Mouse (Mus musculus) heart, adult 18-20 months (tissue): ENCODE data around the gene Xlr. TPM values are rescaled to one million over a fixed set of nuclear protein-coding genes. Genes with fewer than 3 reads are reported as not detected.
A peak's percentile ranks its signal among the peaks of the same experiment; 100 is the strongest.

Experiments used
- DNase-seq, 2 experiments: peaks; one replicate each; pipeline ENCODE4 v3.0.0; 2021 to 2022; ENCODE audit warnings: mixed read lengths in 1 of 2
- long read RNA-seq, 2 experiments: library from polyadenylated mRNA; stranded (forward); transcript quantifications; one replicate each; pipeline ENCODE4 v2.0.0; 2021
- total RNA-seq, 2 experiments: library from RNA; stranded (reverse); gene quantifications; 2 replicates each; pipeline ENCODE4 v1.2.3; 2021

Gene Xlr
- total RNA-seq: 1 to 10 TPM in 1 of 2 experiments, under 1 TPM in 1; 0.99 to 1.4 TPM
- long read RNA-seq, experiment 1: 0 reads
- long read RNA-seq, experiment 2, partial matches to known transcripts: 0 of 1 reads
- long read RNA-seq, experiment 2, other reads (novel, unspliced or antisense): 0 of 1 reads

DNA sequence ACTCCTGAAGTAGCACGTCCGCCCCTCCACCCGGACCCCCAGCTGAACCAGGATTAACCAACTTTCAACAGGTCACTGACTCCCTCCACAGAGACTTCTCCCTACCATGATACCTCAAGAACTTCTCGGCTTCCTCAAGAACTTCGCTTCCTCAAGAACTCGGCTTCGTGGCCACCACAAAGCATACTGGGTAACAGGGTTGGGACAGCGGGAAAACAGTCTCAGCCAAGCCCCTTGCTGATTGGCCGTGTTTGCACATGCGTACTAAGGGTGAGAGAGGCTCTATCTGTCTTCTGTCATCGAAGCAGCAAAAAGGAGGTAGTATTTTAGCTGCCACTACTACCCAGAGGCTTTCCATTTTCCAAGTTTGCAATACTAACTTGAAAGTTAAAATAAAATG lies at the start of gene Xlr:
TSS of gene Xlr (minus strand) at position 188 of the 400 bp plus-strand sequence.
- DNase-seq: peak in 1 of 2 experiments; percentile 33

GRCm38 (mm10) chrX:53799074-53799473 lies 1.6 kb upstream of the Xlr start:
- no peak for DNase-seq

DNA sequence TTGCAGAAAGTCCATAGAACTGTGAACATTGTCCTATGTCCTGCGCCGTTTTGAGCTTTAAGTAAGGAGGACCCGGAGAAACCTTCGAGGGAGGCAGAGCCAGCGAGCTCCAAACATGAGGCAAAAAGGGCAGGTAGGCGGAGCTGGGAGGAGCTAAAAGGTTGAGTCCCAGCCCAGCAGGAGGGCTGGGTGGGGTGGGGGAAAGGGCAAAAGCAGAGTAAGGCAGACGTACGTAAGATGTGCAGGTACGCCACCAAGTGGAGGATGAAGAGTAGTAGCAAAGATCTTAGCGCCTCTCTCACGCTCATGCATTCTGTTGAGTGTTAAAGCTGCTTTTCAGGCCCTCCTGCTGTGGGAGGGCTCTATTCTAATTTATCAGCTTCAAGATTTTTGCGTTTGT lies 21.2 kb downstream of the Xlr start, which contains the start of gene Zfp36l3:
TSS of gene Zfp36l3 (minus strand) at position 119 of the 400 bp plus-strand sequence.
- DNase-seq: no peak

DNA sequence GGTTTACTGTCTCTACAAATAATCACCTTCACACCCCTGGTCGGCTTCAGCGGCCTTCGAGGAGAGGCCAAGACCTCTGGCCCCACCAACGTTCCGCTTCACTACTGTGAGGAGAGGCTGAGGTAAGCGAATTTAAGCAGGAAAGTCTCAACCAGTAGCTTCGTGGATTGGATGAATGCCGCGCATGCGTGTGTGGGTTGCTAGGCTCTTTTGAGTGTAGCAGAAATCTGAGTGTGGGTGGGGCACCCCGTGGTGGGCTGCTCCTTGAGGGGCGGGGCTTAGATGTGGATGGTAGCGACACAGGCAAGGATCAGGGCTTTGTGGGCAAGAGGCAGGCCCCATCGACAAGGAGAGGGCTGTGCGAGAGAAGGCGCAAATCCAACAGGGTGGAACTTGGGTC lies 39.8 kb downstream of the Xlr start, which contains the start of gene 1700013H16Rik:
TSS of gene 1700013H16Rik (minus strand) at position 96 of the 400 bp plus-strand sequence.
- no peak for DNase-seq

- peak in 1 of 2 experiments; percentile 12 for DNase-seq
These were observed 44.7 kb downstream of the Xlr start for GRCm38 (mm10) chrX:53752851-53753250.

DNA sequence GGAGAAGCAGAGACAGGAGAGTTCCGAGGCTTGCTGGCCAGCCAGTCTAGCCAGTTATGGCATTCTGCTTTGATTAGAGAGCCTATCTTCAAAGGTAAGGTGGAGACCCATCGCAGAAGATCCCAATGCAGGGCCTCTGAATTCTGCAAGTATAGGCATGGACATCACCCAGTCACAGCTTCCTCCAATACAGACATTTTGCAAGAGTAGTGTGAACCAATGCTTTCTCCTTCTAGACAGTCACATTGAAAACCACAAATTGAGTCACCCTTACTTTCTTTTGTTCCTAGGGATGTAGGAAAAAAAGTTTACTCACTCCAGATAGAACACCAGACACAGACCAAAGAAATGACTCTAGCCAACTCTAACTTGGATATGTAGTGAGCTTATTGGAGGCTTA lies 68.5 kb downstream of the Xlr start:
- DNase-seq: no peak

Other genes starting within 250 kb of the Xlr start
- 10 to 100 TPM; 19.4 to 22.9 TPM for gene Rtl8c, start 189.7 kb downstream of the Xlr start, total RNA-seq
- not detected for gene Gm14597, start 188.7 kb downstream of the Xlr start, total RNA-seq
- 100 to 1,000 TPM; 139 to 164 TPM for gene Rtl8a, start 154.0 kb downstream of the Xlr start, total RNA-seq
- gene Rtl8b, start 127.3 kb downstream of the Xlr start, total RNA-seq: 100 to 1,000 TPM in 1 of 2 experiments, 10 to 100 TPM in 1; 89.7 to 125 TPM
- gene 4930502E18Rik, start 72.9 kb downstream of the Xlr start, total RNA-seq: not detected
- not detected for gene 1700013H16Rik, start 39.9 kb downstream of the Xlr start, total RNA-seq
- not detected for gene Zfp36l3, start 21.3 kb downstream of the Xlr start, total RNA-seq